Mouse (Mus musculus): Measurements from ENCODE around the gene Dusp15.

Gene Dusp15

GRCm38 (mm10) chr2:152904127-152904643 lies 47.3 kb downstream of the Dusp15 start:
- DNase-seq: no peak

- DNase-seq: no peak
Observed at GRCm38 (mm10) chr2:152903586-152903985, 47.9 kb downstream of the Dusp15 start.

DNA sequence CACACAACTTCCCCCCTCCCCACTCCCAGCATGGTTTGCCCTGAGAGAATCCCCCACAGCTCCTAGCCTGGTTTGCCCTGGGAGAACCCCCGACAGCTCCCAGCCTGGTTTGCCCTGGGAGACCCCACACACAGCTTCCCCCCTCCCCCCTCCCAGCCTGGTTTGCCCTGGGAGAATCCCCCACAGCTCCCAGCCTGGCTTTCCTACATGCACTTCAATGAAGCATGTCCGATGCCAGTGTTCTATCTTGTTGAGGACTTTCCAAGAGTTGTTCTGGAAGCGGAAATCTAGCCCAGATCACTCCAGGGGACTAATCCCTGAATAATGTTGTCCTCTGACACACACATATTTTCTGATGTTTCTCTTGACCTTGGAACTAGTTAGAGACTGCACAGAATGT lies 48.8 kb downstream of the Dusp15 start:
- no peak for DNase-seq

DNA sequence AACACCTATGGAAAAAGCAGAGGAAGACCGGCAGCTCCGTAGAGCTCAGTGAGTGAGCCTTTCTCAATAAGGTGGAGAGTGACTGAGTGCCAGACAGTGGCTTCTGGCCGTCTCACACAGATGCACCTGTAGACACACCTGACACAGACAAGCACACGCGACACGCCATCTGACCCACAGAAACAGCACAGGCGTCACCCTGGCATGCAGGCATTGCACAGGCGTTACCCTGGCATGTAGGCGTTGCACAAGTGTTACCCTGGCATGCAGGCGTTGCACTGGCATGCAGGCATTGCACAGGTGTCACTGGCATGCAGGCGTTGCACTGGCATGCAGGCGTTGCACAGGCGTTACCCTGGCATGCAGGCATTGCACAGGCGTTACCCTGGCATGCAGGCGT lies 50.2 kb downstream of the Dusp15 start:
- no peak for DNase-seq

DNA sequence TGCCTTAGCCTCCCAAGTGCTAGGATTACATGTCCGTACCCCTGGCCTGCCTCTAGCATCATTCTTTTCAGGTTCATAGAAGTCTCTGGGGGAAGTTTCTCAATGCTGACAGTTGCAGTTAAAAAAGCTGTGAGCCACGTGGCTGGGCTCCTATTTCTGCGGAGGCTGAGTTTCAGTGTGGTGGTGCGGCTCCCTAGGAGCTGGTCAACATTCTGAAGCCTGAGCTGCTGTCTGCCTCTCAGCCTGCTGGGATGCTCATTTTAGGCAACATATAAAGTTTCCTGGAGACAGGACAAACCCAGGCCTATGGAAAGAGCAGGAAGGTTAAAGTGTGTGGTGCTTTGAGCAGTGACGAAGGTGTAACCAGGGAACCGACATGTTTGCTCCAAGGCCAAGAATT lies 52.5 kb downstream of the Dusp15 start:
- no peak for DNase-seq

GRCm38 (mm10) chr2:152896926-152897325 lies 54.6 kb downstream of the Dusp15 start:
- DNase-seq: no peak

GRCm38 (mm10) chr2:152895834-152896233 lies 55.7 kb downstream of the Dusp15 start:
- peak; percentile 34 for DNase-seq
